Mouse (Mus musculus) forebrain, embryonic 11.5 days (tissue): ENCODE measurements around the gene Gm21992. TPM values are rescaled to one million over a fixed set of nuclear protein-coding genes. Genes with fewer than 3 reads are reported as not detected.

Source experiments
- ATAC-seq: fragments of 200-750 bp; cut with Nextera tagmentation; replicated peaks from 2 replicates; pipeline ENCODE4 v1.8.0; 2017; ENCODE audit warnings: moderate TSS enrichment; ENCODE audit not compliant: low FRiP score
- DNase-seq: peaks from one replicate; pipeline ENCODE4 v3.0.0-alpha.2; 2017; ENCODE audit warnings: low spot score
- H3K27ac ChIP-seq: fragments of 300-500 bp; sonication (generic); 2 replicates; pipeline ENCODE4 v1.5.1; 2014; ENCODE audit warnings: low read depth, low read length
- H3K27me3 ChIP-seq: fragments of 300-500 bp; sonication (generic); 2 replicates; pipeline ENCODE4 v1.6.1; 2014; ENCODE audit warnings: mild to moderate bottlenecking, low read length, mixed read lengths; ENCODE audit not compliant: control insufficient read depth, insufficient read depth
- H3K36me3 ChIP-seq: fragments of 300-500 bp; sonication (generic); 2 replicates; pipeline ENCODE4 v1.6.1; 2014; ENCODE audit warnings: mild to moderate bottlenecking, low read length, moderate library complexity, mixed read lengths; ENCODE audit not compliant: control insufficient read depth, insufficient read depth
- H3K4me1 ChIP-seq: fragments of 300-500 bp; sonication (generic); replicated peaks from 2 replicates; pipeline ENCODE4 v1.6.1; 2014; ENCODE audit warnings: low read length, mixed read lengths; ENCODE audit not compliant: control insufficient read depth, insufficient read depth
- H3K4me2 ChIP-seq: fragments of 300-500 bp; sonication (generic); 2 replicates; pipeline ENCODE4 v1.6.1; 2014; ENCODE audit warnings: low read depth, mild to moderate bottlenecking, low read length, moderate library complexity, mixed read lengths; ENCODE audit not compliant: severe bottlenecking
- H3K4me3 ChIP-seq: fragments of 300-500 bp; sonication (generic); 2 replicates; pipeline ENCODE4 v1.5.1; 2014; ENCODE audit warnings: low read depth, low read length
- H3K9ac ChIP-seq: fragments of 300-500 bp; sonication (generic); 2 replicates; pipeline ENCODE4 v1.6.1; 2014; ENCODE audit warnings: low read length
- H3K9me3 ChIP-seq: fragments of 300-500 bp; sonication (generic); 2 replicates; pipeline ENCODE4 v1.6.1; 2016; ENCODE audit warnings: low read length, mixed read lengths; ENCODE audit not compliant: control insufficient read depth
- WGBS: fragments of 180-500 bp; shearing (Covaris S2); extraction: QIAGEN DNeasy Blood & Tissue Kit; methylation state at CpG from one replicate; pipeline ENCODE4 v1.1.7; 2014; 5-methylcytosine and 5-hydroxymethylcytosine counted together
- polyA plus RNA-seq: library from polyadenylated mRNA; unstranded; fragments of >200 nt; fragmentation: Nextera tagmentation; extraction: Ambion mirVana; gene quantifications from 2 replicates; pipeline ENCODE4 v1.2.1, GENCODE M21; 2014

Gm21992 gene
- polyA plus RNA-seq: 15.0 and 31.9 TPM in 2 replicates

GRCm38 (mm10) chr19:4811063-4811908, at the start of gene Gm21992, which contains the start of gene Rbm14:
TSS of gene Gm21992 (minus strand) at chr19:4811612.
TSS of gene Rbm14 (minus strand) at chr19:4811634.
- Histone ChIP-seq H3K4me1 (peaks cover 12% of the 10 kb centered on the region), H3K9me3 (no peaks in the 10 kb centered on the region), H3K36me3 (no peaks in the 10 kb centered on the region; the same call in 1 of the 2 replicates), H3K4me2 (peak within 1 kb of the TSS; percentile 87), H3K27ac (peak within 1 kb of the TSS; percentile 86), H3K4me3 (peak within 1 kb of the TSS; percentile 86), H3K27me3 (no peaks in the 10 kb centered on the region), H3K9ac (peak within 1 kb of the TSS; percentile 89)
- WGBS: under 1% methylated on average over 83 of the region's 83 CpGs
- ATAC-seq (peak; percentile 98), DNase-seq (peak; percentile 99)

- Histone ChIP-seq H3K9me3 (no peaks in the 10 kb centered on the region), H3K4me2 (no peak overlapping the region), H3K4me1 (no peaks in the 10 kb centered on the region), H3K9ac (no peak overlapping the region), H3K4me3 (no peak overlapping the region), H3K27me3 (no peaks in the 10 kb centered on the region; the same call in 1 of the 2 replicates), H3K27ac (no peak overlapping the region), H3K36me3 (no peaks in the 10 kb centered on the region)
- no peak for DNase-seq
- 86% methylated on average over 6 of the region's 6 CpGs for WGBS
- ATAC-seq: no peak
Measured at GRCm38 (mm10) chr19:4859081-4859480, 47.7 kb upstream of the Gm21992 start.

- ATAC-seq: no peak
- 54% methylated on average over 4 of the region's 4 CpGs for WGBS
- no peaks in the 10 kb centered on the region for H3K36me3 ChIP-seq
- H3K4me3 ChIP-seq: no peak overlapping the region
- no peak for DNase-seq
- no peak overlapping the region for H3K9ac ChIP-seq
- H3K4me2 ChIP-seq: no peak overlapping the region
- no peaks in the 10 kb centered on the region for H3K9me3 ChIP-seq
- H3K27me3 ChIP-seq: no peaks in the 10 kb centered on the region; the same call in 1 of the 2 replicates
- no peaks in the 10 kb centered on the region for H3K4me1 ChIP-seq
- no peak overlapping the region for H3K27ac ChIP-seq
Measured at GRCm38 (mm10) chr19:4855951-4856350, 44.5 kb upstream of the Gm21992 start.

DNA sequence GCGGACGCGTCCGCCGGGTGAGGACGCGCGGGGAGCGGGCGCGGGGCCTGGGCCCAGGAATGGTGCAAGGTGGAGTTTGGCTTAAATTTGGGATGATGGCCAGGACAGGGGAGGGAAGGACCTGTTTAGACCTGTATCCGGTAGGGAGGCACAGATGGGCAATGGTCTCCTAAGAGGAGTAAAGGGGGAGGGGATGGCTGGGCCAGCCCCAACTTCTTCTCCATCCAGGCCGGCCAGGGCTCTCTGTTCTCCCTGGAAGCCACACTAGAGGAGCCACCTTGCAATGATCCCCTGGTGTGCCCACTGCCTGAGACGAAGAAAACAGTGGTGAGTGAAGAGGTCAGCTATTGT, 44.0 kb upstream of the Gm21992 start:
- peak; percentile 61 for ATAC-seq
- Histone ChIP-seq H3K36me3 (no peaks in the 10 kb centered on the region), H3K27me3 (no peaks in the 10 kb centered on the region; the same call in 1 of the 2 replicates), H3K9ac (peak overlapping the region; percentile 64), H3K4me3 (peak overlapping the region; percentile 56), H3K4me2 (peak overlapping the region; percentile 93), H3K9me3 (no peaks in the 10 kb centered on the region), H3K27ac (no peak overlapping the region), H3K4me1 (no peaks in the 10 kb centered on the region)
- DNase-seq: no peak
- 2% methylated on average over 14 of the region's 14 CpGs for WGBS

DNA sequence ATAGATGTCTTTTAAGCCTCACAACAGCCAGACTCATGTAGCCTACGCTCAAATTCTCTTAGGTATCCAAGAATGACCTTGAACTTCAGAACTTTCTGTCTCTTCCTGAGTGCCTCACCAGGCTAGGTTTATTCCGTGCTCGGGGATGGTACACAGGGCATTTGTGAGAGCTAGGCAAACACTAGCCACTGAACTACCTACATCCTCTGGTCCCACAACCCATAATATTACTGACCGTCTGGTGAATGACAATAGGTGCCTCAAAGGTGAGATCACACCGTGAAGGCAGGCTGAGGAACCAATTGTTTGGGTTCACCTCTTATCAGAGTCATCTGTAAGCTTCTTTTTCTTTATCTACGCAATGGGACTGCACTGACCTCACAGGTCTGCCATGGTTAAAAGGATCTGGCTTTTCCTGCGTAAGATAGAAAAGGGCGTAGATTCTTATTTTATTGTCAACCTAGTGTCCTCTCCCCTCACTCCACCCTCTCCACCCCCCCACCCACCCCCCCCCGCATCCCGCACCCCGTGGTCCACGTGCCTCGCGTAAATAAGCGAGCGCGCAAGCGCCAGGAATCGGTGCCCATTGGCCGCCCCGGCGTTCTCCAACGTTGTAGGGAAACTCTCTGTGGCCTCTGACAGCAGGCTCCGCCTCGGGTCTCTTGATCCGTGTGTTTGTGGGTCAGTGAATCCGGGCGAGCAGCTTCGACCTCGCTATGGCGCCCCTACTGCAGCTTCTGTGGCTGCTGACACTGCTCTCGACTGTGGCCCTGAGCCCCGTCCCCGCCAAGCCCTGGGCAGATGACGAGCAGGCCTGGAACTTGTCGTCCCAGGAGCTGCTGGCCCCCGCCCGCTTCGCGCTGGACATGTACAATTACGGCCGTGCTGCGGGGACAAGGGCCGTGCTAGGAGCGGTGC, 43.4 kb upstream of the Gm21992 start, which contains the start of gene Ctsf:
Gene Ctsf, plus strand, starts transcription at position 579 of the 918 bp plus-strand sequence.
- peak within 1 kb of the TSS; percentile 56 for H3K4me3 ChIP-seq
- ATAC-seq: peak; percentile 76
- no peaks in the 10 kb centered on the region for H3K9me3 ChIP-seq
- H3K4me2 ChIP-seq: peak within 1 kb of the TSS; percentile 93
- 4% methylated on average over 45 of the region's 45 CpGs for WGBS
- H3K9ac ChIP-seq: peak within 1 kb of the TSS; percentile 64
- H3K27ac ChIP-seq: no peak within 1 kb of the TSS
- peak; percentile 87 for DNase-seq
- H3K27me3 ChIP-seq: no peaks in the 10 kb centered on the region; the same call in 1 of the 2 replicates
- H3K36me3 ChIP-seq: no peaks in the 10 kb centered on the region
- no peaks in the 10 kb centered on the region for H3K4me1 ChIP-seq

- DNase-seq: no peak
- H3K4me2 ChIP-seq: no peak overlapping the region
- H3K9me3 ChIP-seq: no peaks in the 10 kb centered on the region
- H3K4me1 ChIP-seq: no peaks in the 10 kb centered on the region
- no peak overlapping the region for H3K9ac ChIP-seq
- no peak overlapping the region for H3K27ac ChIP-seq
- no peak for ATAC-seq
- H3K4me3 ChIP-seq: no peak overlapping the region
- 38% methylated on average over 5 of the region's 5 CpGs for WGBS
- H3K27me3 ChIP-seq: no peaks in the 10 kb centered on the region; the same call in 1 of the 2 replicates
- H3K36me3 ChIP-seq: no peaks in the 10 kb centered on the region
Measured at GRCm38 (mm10) chr19:4850281-4850680, 38.9 kb upstream of the Gm21992 start.

DNA sequence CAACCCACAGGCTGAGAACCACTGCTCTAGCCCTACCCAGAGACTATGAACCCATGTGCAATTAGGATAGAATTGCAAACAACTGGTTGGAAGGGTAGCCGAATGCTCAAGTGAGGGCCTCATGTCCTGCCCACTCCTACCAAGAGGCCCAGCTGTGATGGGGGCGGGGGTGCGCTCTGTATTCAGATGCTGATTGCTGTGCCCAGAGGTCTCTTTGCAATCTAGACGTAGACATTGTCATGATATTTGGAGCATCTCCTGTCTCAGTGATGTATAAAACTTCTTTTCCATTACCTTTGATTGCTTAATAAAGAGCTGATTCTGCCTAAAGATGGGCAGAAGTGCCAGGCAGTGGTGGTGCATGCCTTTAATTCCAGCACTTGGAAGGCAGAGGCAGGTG, 38.4 kb upstream of the Gm21992 start:
- 57% methylated on average over 4 of the region's 4 CpGs for WGBS
- H3K9me3 ChIP-seq: no peaks in the 10 kb centered on the region
- no peak overlapping the region for H3K27ac ChIP-seq
- no peaks in the 10 kb centered on the region for H3K27me3 ChIP-seq
- no peak overlapping the region for H3K4me3 ChIP-seq
- H3K9ac ChIP-seq: no peak overlapping the region
- no peaks in the 10 kb centered on the region for H3K36me3 ChIP-seq
- ATAC-seq (no peak), DNase-seq (no peak)
- H3K4me2 ChIP-seq: no peak overlapping the region
- no peaks in the 10 kb centered on the region for H3K4me1 ChIP-seq

- no peak overlapping the region for H3K9ac ChIP-seq
- no peak for ATAC-seq
Measured at GRCm38 (mm10) chr19:4847490-4847889, 36.1 kb upstream of the Gm21992 start.

More at GRCm38 (mm10) chr19:4847490-4847889, 36.1 kb upstream of the Gm21992 start:
- Histone ChIP-seq H3K4me3 (no peak overlapping the region), H3K36me3 (no peaks in the 10 kb centered on the region), H3K27me3 (no peaks in the 10 kb centered on the region; the same call in 1 of the 2 replicates), H3K27ac (no peak overlapping the region), H3K4me2 (no peak overlapping the region), H3K9me3 (no peaks in the 10 kb centered on the region), H3K4me1 (no peaks in the 10 kb centered on the region)
- no peak for DNase-seq
- 35% methylated on average over 7 of the region's 7 CpGs for WGBS
